ENCODE assay signal across 32 mouse cellular contexts in genomic region chr5:5587686-5588085, GRCm38 (mm10). TPM values are rescaled to one million over a fixed set of nuclear protein-coding genes. Genes with fewer than 3 reads are reported as not detected.
"Had no signal": no experiment of that assay in that cellular context is flagged by ENCODE, and none has a peak within 500 bp of the region (broad histone marks: within the 10 kb centered on the region; RNA-seq: fewer than 3 reads in every experiment).

No protein-coding gene starts in this region.

- H3K9me3 ChIP-seq: heart, embryonic 13.5 days; heart, embryonic 15.5 days; hindbrain, embryonic 12.5 days; intestine, embryonic 15.5 days; kidney, embryonic 15.5 days; limb, embryonic 15.5 days; liver, embryonic 12.5 days had no signal

- H3K36me3 ChIP-seq: heart, embryonic 13.5 days; heart, embryonic 15.5 days; hindbrain, embryonic 12.5 days; intestine, embryonic 15.5 days; kidney, embryonic 15.5 days; limb, embryonic 13.5 days; limb, embryonic 15.5 days; liver, embryonic 12.5 days had no signal

- H3K27ac ChIP-seq: gastrocnemius, adult 2 months; heart, embryonic 13.5 days; heart, embryonic 15.5 days; hindbrain, embryonic 12.5 days; hindbrain, embryonic 14.5 days; intestine, embryonic 15.5 days; kidney, embryonic 15.5 days; kidney, postnatal 0 days; limb, embryonic 13.5 days; limb, embryonic 15.5 days; liver, embryonic 12.5 days; liver, embryonic 14.5 days had no signal

- H3K4me3 ChIP-seq: gastrocnemius, adult 2 months; heart, embryonic 13.5 days; heart, embryonic 15.5 days; hindbrain, embryonic 12.5 days; intestine, embryonic 15.5 days; kidney, embryonic 15.5 days; limb, embryonic 13.5 days; limb, embryonic 15.5 days; liver, embryonic 12.5 days had no signal

- DNase-seq: gastrocnemius, adult 2 months; gastrocnemius, postnatal 10 days; gastrocnemius, postnatal 25 days; heart, adult 18-20 months; heart, postnatal 14 days; heart, postnatal 36 days; kidney, adult 2 months; kidney, adult 9 months; kidney, postnatal 14 days; kidney, postnatal 36 days; layer of hippocampus, adult 9-11 months; layer of hippocampus, postnatal 36 days; left cerebral cortex, postnatal 4 days had no signal

- H3K27me3 ChIP-seq: heart, embryonic 13.5 days; heart, embryonic 15.5 days; hindbrain, embryonic 12.5 days; intestine, embryonic 15.5 days; kidney, embryonic 15.5 days; limb, embryonic 13.5 days; limb, embryonic 15.5 days; liver, embryonic 12.5 days had no signal

- H3K4me1 ChIP-seq: heart, embryonic 13.5 days; heart, embryonic 15.5 days; hindbrain, embryonic 12.5 days; intestine, embryonic 15.5 days; kidney, embryonic 15.5 days; limb, embryonic 13.5 days; limb, embryonic 15.5 days; liver, embryonic 12.5 days had no signal

RNA-seq across cellular contexts. Expression of gene Gm8773, which starts 14.1 kb away (rescaled TPM):
- total RNA-seq: gastrocnemius, adult 2 months; gastrocnemius, postnatal 10 days; gastrocnemius, postnatal 25 days; granulocyte monocyte progenitor cell, adult 5-6 weeks; heart, adult 18-20 months; heart, adult 8-10 months; heart, postnatal 14 days; heart, postnatal 36 days; hematopoietic stem cell, adult 5-6 weeks; layer of hippocampus, adult 18-20 months; layer of hippocampus, adult 8-10 months; layer of hippocampus, postnatal 36 days; left cerebral cortex, adult 18-20 months; left cerebral cortex, adult 8-10 months; liver, adult 2 months had no signal
- polyA plus RNA-seq: liver, adult 2 months had no signal
